Mouse (Mus musculus) neutrophil, adult 5-6 weeks (primary cell): ENCODE data around the gene Spryd3. TPM values are rescaled to one million over a fixed set of nuclear protein-coding genes. Genes with fewer than 3 reads are reported as not detected.
A peak's percentile ranks its signal among the peaks of the same experiment; 100 is the strongest.

ENCODE experiments used
- ATAC-seq: fragments of 151-379, 151-347 bp; 2 replicates; pipeline ENCODE4 v1.8.0; 2017; ENCODE audit warnings: mild to moderate bottlenecking, moderate TSS enrichment; ENCODE audit not compliant: insufficient number of reproducible peaks, poor library complexity, low FRiP score, severe bottlenecking; ENCODE audit errors: extremely low read depth
- total RNA-seq: library from RNA; stranded (forward); fragments of 200-1000 nt; gene quantifications from 2 replicates; pipeline ENCODE4 v1.2.3, GENCODE M21; 2017

Spryd3 gene
- total RNA-seq, 1 experiment from 2014 or later = 56.1 TPM

- no peak for ATAC-seq
Measured at GRCm38 (mm10) chr15:102149561-102149960, 13.5 kb upstream of the Spryd3 start.

DNA sequence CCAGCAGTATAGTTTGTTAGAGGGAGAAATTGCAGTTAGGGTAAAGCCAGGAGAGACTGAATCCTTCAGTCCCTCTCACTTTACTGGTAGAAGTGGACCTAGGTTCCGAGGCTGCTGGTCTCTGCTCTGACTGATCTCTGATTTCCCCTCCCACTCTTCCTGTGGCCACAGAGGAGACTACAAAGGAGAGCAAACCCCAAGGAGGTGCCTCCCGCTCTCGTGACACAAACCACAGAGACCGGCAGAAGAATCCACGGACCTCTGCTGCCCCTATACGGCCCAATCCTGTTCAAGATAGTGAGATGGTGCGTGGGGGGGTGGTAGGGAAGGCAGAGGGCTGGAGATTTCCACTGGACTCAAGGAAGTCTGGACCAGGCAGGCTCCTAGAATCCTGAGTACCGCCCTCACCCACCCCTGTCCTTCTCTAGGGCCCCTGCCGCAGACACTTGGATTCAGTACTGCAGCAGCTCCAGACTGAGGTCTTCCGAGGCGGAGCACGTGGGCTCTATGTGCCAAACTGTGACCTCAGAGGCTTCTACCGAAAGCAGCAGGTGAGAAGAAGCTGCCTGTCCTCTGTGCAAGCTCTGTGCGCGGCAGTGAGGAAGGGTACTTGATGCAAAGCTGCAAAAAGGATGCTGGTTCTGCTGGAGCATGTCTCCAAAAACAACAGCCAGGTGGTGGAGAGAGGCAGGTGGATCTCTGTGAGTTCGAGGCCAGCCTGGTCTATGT, 11.8 kb upstream of the Spryd3 start:
- ATAC-seq = no peak

DNA sequence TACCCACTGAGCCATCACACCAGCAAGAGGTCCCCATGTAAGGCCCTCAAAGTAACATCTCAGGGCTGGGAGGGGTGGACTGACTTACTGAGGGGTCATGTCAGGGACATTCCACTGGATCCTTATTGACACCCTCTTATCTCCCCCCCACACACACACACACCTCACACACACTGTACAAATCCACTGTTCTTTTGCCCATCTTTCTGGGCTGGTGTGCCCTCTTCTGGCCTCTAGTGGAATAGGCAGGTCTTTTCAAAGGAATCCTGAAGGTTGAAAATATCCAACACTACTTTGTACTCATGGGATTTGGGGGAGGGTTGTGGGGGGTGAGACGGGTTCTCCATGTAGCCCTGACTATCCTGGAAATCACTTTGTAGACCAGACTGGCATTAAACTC, 10.8 kb upstream of the Spryd3 start:
- ATAC-seq = peak; percentile 34; the same call in 1 of the 2 replicates

DNA sequence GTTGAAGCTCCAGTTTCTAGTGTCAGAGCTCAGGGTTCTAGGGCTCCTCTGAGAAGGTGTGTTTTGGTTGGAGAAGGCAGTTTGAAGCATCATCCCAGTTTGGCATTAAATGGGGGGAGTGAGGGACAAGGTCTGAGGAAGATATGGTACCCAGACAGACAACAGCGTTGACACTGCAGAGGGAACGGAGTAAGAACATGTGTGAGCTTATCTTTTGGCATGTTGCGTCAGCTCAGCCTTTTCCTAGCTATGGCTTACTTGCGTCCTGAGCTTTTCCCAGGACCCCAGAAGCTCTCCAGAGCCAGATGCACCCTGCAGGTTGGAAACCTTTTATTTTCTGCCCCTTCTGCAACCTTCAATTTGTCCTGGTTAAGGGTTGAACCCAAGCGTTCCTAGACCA, 10.1 kb upstream of the Spryd3 start:
- no peak for ATAC-seq

DNA sequence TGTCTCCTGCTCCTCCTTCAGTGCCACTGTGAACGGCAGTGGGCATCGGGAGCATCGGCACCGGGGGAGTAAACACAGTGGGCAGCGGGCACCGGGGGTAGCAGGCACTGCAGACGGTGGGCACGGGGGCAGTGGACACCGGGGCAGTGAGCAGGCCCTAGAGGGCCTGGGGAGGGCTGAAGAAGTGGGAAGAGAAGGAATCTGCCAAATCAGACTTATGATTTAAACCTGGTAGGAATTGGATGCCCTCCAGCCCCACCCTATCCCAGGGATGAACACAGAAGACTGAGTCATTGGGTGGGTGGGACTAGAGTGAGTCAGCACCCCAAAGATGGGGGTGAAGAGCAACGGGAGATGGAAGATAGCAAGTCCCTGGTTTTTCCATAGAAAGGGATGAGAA, 9.3 kb upstream of the Spryd3 start:
- ATAC-seq = no peak

- ATAC-seq = no peak
Measured at GRCm38 (mm10) chr15:102144726-102145125, 8.7 kb upstream of the Spryd3 start.

- no peak for ATAC-seq
Measured at GRCm38 (mm10) chr15:102144274-102144711, 8.3 kb upstream of the Spryd3 start, which contains the start of gene Igfbp6. TSS of gene Igfbp6 (plus strand) at chr15:102144362.

- no peak for ATAC-seq
Measured at GRCm38 (mm10) chr15:102142914-102143912, 7.2 kb upstream of the Spryd3 start.

DNA sequence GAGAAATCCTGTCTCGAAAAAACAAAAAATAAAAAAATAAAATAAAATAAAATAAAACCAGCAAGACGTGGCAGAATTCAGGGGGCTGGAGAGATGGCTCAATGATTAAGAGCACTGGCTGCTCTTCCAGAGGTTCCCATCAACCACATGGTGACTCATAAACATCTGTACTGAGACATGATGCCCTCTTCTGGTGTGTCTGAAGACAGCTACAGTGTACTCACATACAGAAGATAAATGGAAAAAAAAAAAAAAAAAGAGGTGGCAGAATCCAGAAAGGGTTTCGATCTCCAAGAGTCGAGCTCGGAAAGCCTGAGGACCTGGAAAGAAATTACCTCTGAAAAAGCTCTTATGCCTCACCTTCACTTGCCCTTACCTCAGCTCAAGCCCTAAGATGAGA, 5.1 kb upstream of the Spryd3 start:
- ATAC-seq = no peak

GRCm38 (mm10) chr15:102135522-102136128, 409 bp downstream of the Spryd3 start:
- no peak for ATAC-seq

DNA sequence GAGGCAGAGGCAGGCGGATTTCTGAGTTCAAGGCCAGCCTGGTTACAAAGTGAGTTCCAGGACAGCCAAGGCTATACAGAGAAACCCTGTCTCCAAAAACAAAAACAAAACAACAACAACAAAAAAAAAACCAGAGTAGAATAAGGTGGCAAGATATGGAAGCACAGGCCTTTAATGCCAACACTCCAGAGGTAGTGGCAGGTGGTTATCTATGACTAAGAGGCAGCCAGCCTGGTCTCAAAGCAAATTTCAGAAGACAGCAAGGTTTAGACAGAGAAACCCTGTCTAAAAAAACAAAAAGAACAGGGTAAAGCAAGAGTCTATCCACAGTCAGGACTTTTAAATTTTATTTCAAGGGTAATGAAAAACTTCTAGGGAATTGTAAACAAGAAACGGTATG, 1.3 kb downstream of the Spryd3 start:
- ATAC-seq = no peak

DNA sequence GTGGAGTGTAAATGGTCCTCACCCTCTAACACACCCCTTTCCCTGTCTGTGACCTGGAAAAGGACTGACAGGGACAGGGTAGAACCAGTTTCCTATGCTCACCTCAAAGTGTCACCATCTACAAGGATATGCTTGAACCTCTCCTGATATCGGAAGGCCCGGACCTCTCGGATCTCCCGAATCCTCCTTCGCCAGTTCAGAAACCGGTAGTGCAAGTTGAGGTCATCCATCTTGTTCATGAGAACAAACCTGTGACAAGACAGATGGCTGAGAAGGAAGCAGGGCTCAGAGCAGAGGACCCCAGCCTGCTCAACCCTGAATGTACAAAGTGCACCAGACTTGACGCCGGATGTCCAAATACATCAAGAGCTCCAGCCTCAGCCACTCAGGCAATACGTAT, 2.7 kb downstream of the Spryd3 start:
- no peak for ATAC-seq

DNA sequence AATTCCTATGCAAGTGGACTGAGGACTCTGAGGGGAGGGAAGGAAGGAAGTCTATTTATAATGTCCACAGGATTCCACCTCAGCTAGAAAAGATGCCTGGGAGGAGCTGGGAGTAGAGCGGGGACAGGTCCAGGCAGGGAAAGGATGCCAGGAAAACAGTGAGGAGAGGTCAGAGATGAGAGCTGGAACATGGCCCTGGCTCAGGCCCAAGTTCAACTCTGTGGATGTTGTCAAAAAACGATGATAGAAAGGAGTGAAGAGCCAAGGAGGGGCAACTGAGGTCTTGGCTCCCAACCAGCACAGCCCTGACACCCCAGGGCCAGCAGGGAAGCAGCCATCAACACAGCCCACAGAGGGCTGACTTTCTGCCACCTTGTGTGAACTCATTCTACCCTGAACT, 9.7 kb downstream of the Spryd3 start:
- ATAC-seq = no peak

- ATAC-seq = no peak
Measured at GRCm38 (mm10) chr15:102120530-102120929, 15.5 kb downstream of the Spryd3 start.

- ATAC-seq = no peak
Measured at GRCm38 (mm10) chr15:102119831-102120170, 16.2 kb downstream of the Spryd3 start.

- no peak for ATAC-seq
Measured at GRCm38 (mm10) chr15:102119121-102119830, 16.8 kb downstream of the Spryd3 start.

DNA sequence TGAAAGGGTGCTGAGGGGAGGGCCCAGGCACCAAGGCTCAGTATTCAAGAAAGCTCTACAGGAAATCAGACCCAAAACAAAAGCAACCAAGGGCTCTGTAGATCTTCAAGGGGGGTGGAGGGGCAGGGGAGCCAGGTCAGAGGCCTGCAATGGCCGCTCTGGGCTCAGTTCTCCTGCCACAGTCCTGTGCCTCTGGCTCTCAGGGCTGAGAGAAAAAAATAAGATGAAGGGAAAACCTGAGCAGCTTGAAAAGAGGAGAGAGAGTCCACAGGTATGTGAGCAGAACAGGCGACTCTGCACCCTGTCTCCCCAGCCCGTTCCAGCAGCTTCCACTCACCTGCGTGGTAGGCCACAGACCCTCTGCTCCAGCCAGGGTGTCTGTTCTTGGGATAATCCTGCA, 17.4 kb downstream of the Spryd3 start:
- ATAC-seq = no peak

- ATAC-seq = no peak
Measured at GRCm38 (mm10) chr15:102117461-102118443, 18.3 kb downstream of the Spryd3 start.
